Mouse (Mus musculus) megakaryocyte, embryonic 14.5 days (primary cell): ENCODE measurements at regions not wholly inside any gene's neighbourhood (a gene's known extent, or its start where the extent isn't known, plus 50 kb on each side); places are given as distances from the start of the nearest gene placed in this dataset.
"Not testable (repeated sequence)": the region's sequence is repeated elsewhere in the genome, so short reads cannot be mapped to it uniquely, and the experiment has no call there.

Experiments
- H3K27me3 ChIP-seq: replicated peaks from 2 replicates; pipeline ENCODE3; 2012; ENCODE audit warnings: inconsistent platforms
- H3K36me3 ChIP-seq: replicated peaks from 2 replicates; pipeline ENCODE3; 2012; ENCODE audit warnings: low read length, inconsistent platforms, mixed read lengths
- H3K4me1 ChIP-seq: 2 replicates; pipeline ENCODE4 v1.6.1; 2012; ENCODE audit warnings: inconsistent platforms
- H3K4me3 ChIP-seq: replicated peaks from 2 replicates; pipeline ENCODE3; 2012; ENCODE audit warnings: moderate library complexity, mild to moderate bottlenecking, inconsistent platforms
- H3K9me3 ChIP-seq: 2 replicates; pipeline ENCODE4 v1.6.1; 2012; ENCODE audit warnings: inconsistent platforms
- FLI1 ChIP-seq: IDR thresholded peaks from 2 replicates; pipeline ENCODE4 v1.6.1; 2012; ENCODE audit warnings: low read length, inconsistent platforms, mixed read lengths
- GATA1 ChIP-seq: IDR thresholded peaks from 3 replicates; pipeline ENCODE4 v1.6.1; 2012; ENCODE audit warnings: mixed read lengths, low read length, inconsistent platforms, borderline replicate concordance

DNA sequence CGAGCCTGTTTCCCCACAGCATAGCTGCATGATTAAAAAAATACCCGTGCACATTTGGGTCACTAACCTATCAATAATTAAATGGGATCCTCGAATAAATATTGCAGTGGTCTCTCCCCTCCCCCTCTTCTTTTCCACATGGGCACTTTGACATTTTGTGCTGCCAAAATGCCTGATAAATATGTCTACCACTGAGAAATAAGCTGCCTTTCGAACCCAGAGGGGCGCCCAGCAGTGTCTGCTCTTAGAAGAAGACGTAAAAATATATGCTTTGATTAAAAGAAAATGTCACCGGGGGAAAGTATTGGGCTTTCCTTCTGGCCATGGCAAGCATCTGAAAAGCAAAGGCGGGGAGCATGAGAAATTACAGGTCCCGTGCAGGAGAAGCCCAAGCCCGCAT lies 152.6 kb upstream of the Frmd4a start:
- H3K4me1 ChIP-seq, result no peaks in the 10 kb centered on the region
- no peak overlapping the region for H3K4me3 ChIP-seq
- TF ChIP-seq GATA1 (no peak), FLI1 (no peak)
- no peaks in the 10 kb centered on the region for H3K9me3 ChIP-seq
- H3K27me3 ChIP-seq, result no peaks in the 10 kb centered on the region
- no peaks in the 10 kb centered on the region for H3K36me3 ChIP-seq

DNA sequence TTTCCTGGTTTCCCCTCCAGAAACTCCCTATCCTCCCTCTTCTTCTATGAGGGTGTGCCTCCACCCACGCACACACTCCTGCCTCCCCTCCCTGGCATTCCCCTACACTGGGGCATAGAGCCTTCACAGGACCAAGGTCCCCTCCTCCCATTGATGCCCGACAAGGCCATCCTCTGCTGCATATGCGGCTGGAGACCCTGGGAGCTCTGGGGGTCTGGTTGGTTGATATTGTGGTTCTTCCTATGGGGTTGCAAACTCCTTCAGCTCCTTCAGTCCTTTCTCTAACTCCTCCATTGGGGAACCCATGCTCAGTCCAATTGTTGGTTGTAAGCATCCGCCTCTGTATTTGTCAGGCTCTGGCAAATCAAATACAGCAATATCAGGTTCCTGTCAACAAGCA lies 150.8 kb upstream of the Frmd4a start:
- not testable (repeated sequence) for H3K27me3 ChIP-seq, H3K9me3 ChIP-seq, H3K4me1 ChIP-seq, H3K36me3 ChIP-seq, H3K4me3 ChIP-seq

GRCm38 (mm10) chr2:3869701-3870100 lies 147.8 kb upstream of the Frmd4a start:
- no peak overlapping the region for H3K4me3 ChIP-seq
- no peak for TF ChIP-seq GATA1
- TF ChIP-seq FLI1, result no peak
- peaks cover 6% of the 10 kb centered on the region for H3K27me3 ChIP-seq

GRCm38 (mm10) chr2:3871748-3872147 lies 145.8 kb upstream of the Frmd4a start:
- H3K36me3 ChIP-seq, result no peaks in the 10 kb centered on the region
- no peaks in the 10 kb centered on the region for H3K4me1 ChIP-seq
- peaks cover 5% of the 10 kb centered on the region for H3K9me3 ChIP-seq
- H3K27me3 ChIP-seq, result peaks cover 6% of the 10 kb centered on the region
- H3K4me3 ChIP-seq, result peak overlapping the region; percentile 8
- TF ChIP-seq FLI1 (no peak), GATA1 (no peak)

More at GRCm38 (mm10) chr2:3869701-3870100, 147.8 kb upstream of the Frmd4a start:
- Histone ChIP-seq H3K36me3 (no peaks in the 10 kb centered on the region), H3K9me3 (no peaks in the 10 kb centered on the region), H3K4me1 (no peaks in the 10 kb centered on the region)

DNA sequence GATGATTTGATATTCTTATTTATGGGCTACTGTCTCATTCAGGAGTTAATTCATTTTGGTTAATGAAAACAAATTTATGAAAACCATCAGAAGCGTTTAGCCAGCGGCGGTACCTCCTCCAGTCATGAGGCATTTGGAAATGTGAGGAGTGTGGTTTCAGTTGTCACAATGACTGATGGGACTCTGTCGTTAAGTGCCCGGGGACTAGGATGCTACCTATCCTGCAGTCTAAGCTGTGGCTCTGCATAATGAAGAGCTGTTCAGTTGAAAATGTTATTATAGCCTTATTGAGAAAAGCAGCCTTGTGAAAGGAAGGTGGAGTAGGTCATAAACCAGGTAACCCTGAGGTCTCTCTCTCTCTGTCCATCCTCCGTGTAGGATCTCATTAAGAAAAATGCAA lies 130.5 kb upstream of the Frmd4a start:
- TF ChIP-seq GATA1 (no peak), FLI1 (no peak)
- H3K27me3 ChIP-seq, result no peaks in the 10 kb centered on the region
- H3K9me3 ChIP-seq, result no peaks in the 10 kb centered on the region
- no peaks in the 10 kb centered on the region for H3K4me1 ChIP-seq
- H3K4me3 ChIP-seq, result no peak overlapping the region
- no peaks in the 10 kb centered on the region for H3K36me3 ChIP-seq

- Histone ChIP-seq H3K4me3 (no peak overlapping the region), H3K9me3 (no peaks in the 10 kb centered on the region), H3K27me3 (no peaks in the 10 kb centered on the region), H3K36me3 (no peaks in the 10 kb centered on the region), H3K4me1 (no peaks in the 10 kb centered on the region)
- TF ChIP-seq FLI1 (no peak), GATA1 (no peak)
Observed at GRCm38 (mm10) chr2:3887845-3888433, 129.6 kb upstream of the Frmd4a start.

DNA sequence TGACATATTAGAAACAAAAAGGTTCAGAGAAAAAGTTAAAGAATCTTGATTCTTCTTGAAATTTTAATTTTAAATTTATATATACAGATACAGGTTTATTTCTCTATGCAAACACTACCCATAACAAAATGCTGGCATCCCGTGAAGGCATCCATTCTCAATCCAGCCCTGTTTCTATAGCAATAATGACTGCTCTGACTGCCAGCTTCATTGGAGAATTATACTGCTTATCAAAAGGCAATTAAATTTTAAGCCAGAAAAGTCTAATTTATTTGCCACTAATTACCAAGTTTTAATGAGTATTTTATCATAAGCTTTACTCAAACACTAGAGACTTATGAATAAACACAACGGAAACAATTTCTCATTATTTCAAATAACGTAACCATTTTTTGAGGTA lies 128.1 kb upstream of the Frmd4a start:
- TF ChIP-seq FLI1 (no peak), GATA1 (no peak)
- H3K4me1 ChIP-seq, result no peaks in the 10 kb centered on the region

DNA sequence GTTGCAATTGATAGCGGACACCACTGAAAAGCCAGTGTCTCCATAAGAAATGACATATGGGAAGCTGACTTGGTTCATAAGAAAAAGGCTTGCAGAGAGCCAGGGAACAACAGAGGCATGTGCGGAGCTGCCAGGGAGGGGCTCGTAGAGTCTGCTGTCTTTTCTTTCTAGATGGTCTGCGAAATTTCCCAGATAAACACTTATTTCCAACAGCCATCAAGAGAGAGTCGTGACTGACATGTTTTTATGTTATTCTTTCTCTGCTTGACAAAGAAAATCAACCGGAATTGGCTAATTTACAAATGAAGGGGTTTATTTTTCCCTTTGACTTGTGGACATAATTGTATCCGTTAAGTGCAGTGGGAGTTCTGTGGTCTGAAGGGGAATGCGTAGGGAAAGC lies 127.1 kb upstream of the Frmd4a start:
- H3K4me1 ChIP-seq, result no peaks in the 10 kb centered on the region
- no peak overlapping the region for H3K4me3 ChIP-seq
- TF ChIP-seq FLI1, result no peak
- no peak for TF ChIP-seq GATA1

More for the DNA sequence above, 128.1 kb upstream of the Frmd4a start:
- Histone ChIP-seq H3K9me3 (no peaks in the 10 kb centered on the region), H3K27me3 (no peaks in the 10 kb centered on the region), H3K4me3 (no peak overlapping the region), H3K36me3 (no peaks in the 10 kb centered on the region)

DNA sequence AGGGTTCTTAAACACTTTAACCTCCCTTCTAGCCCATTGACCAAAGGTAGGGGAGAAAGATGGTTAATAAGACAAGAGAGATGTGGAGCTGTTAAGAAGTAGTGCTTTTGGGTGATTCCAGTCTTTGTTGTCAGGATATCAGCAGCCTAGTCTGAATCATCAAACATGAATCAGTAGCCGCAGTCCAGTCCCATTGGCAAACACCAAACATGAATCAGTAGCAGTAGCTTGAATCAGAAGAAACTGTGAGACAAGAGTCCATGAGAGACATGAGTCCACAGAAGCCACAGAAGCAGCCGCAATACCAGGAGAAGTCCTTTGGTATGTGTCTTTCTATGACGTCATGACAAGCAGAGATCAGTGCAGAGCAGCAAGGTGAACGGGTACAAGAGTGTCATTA lies 110.5 kb upstream of the Frmd4a start:
- Histone ChIP-seq H3K36me3 (no peaks in the 10 kb centered on the region), H3K4me3 (no peak overlapping the region), H3K27me3 (peaks cover 2% of the 10 kb centered on the region), H3K4me1 (no peaks in the 10 kb centered on the region), H3K9me3 (no peaks in the 10 kb centered on the region)
- TF ChIP-seq GATA1 (no peak), FLI1 (no peak)

More for the DNA sequence above, 127.1 kb upstream of the Frmd4a start:
- no peaks in the 10 kb centered on the region for H3K27me3 ChIP-seq
- H3K36me3 ChIP-seq, result no peaks in the 10 kb centered on the region
- no peaks in the 10 kb centered on the region for H3K9me3 ChIP-seq

GRCm38 (mm10) chr2:3908192-3908591 lies 109.3 kb upstream of the Frmd4a start:
- no peak overlapping the region for H3K4me3 ChIP-seq
- peaks cover 2% of the 10 kb centered on the region for H3K27me3 ChIP-seq
- no peaks in the 10 kb centered on the region for H3K9me3 ChIP-seq
- no peak for TF ChIP-seq FLI1
- no peak for TF ChIP-seq GATA1
- no peaks in the 10 kb centered on the region for H3K4me1 ChIP-seq
- H3K36me3 ChIP-seq, result no peaks in the 10 kb centered on the region
